Mouse (Mus musculus) lung, postnatal 0 days (tissue): ENCODE results near the gene Utf1.

Source experiments
- CTCF ChIP-seq: IDR thresholded peaks from 2 replicates; pipeline ENCODE4 v1.5.1; 2016; ENCODE audit warnings: antibody characterized with exemption, mild to moderate bottlenecking
- EP300 ChIP-seq: IDR thresholded peaks from 2 replicates; pipeline ENCODE4 v1.6.1; 2016; ENCODE audit warnings: antibody characterized with exemption, mild to moderate bottlenecking, control low read depth

- TF ChIP-seq CTCF (no peak), EP300 (no peak)
Observed at GRCm38 (mm10) chr7:139979011-139979719, 35.6 kb downstream of the Utf1 start.
